Mouse (Mus musculus) forebrain, embryonic 15.5 days (tissue): ENCODE results near the gene Ptpn18. TPM values are rescaled to one million over a fixed set of nuclear protein-coding genes. Genes with fewer than 3 reads are reported as not detected.

ENCODE experiments used
- ATAC-seq: fragments of 200-750 bp; cut with Nextera tagmentation; replicated peaks from 2 replicates; pipeline ENCODE4 v1.8.0; 2017; ENCODE audit warnings: mild to moderate bottlenecking, moderate TSS enrichment, moderate library complexity
- H3K27ac ChIP-seq: fragments of 300-500 bp; sonication (generic); replicated peaks from 2 replicates; pipeline ENCODE4 v1.5.1; 2015; ENCODE audit warnings: mild to moderate bottlenecking, inconsistent platforms
- H3K27me3 ChIP-seq: fragments of 300-500 bp; sonication (generic); 2 replicates; pipeline ENCODE4 v1.6.1; 2015; ENCODE audit warnings: inconsistent platforms
- H3K36me3 ChIP-seq: fragments of 300-500 bp; sonication (generic); 2 replicates; pipeline ENCODE4 v1.6.1; 2015; ENCODE audit warnings: mild to moderate bottlenecking, inconsistent platforms
- H3K4me1 ChIP-seq: fragments of 300-500 bp; sonication (generic); 2 replicates; pipeline ENCODE4 v1.6.1; 2015; ENCODE audit warnings: inconsistent platforms
- H3K4me2 ChIP-seq: fragments of 300-500 bp; sonication (generic); replicated peaks from 2 replicates; pipeline ENCODE4 v1.6.1; 2015; ENCODE audit warnings: mild to moderate bottlenecking, inconsistent platforms
- H3K4me3 ChIP-seq: fragments of 300-500 bp; sonication (generic); 2 replicates; pipeline ENCODE4 v1.5.1; 2015; ENCODE audit warnings: mild to moderate bottlenecking, inconsistent platforms
- H3K9ac ChIP-seq: fragments of 300-500 bp; sonication (generic); replicated peaks from 2 replicates; pipeline ENCODE4 v1.6.1; 2015; ENCODE audit warnings: mild to moderate bottlenecking, inconsistent platforms
- H3K9me3 ChIP-seq: fragments of 300-500 bp; sonication (generic); 2 replicates; pipeline ENCODE4 v1.6.1; 2016; ENCODE audit warnings: inconsistent platforms
- WGBS: fragments of 180-500 bp; shearing (Covaris S2); methylation state at CpG from one replicate; pipeline ENCODE4 v1.1.7; 2015; ENCODE audit warnings: mixed read lengths; 5-methylcytosine and 5-hydroxymethylcytosine counted together
- microRNA-seq: library from miRNA; unstranded; fragments of <30 nt; microRNA quantifications from one replicate; pipeline ENCODE4, GENCODE M21; 2016
- polyA plus RNA-seq: library from polyadenylated mRNA; unstranded; fragments of >200 nt; fragmentation: Nextera tagmentation; extraction: Ambion mirVana; gene quantifications from 2 replicates; pipeline ENCODE4 v1.2.1, GENCODE M21; 2015

The Ptpn18 gene
- polyA plus RNA-seq, 1 experiment from 2014 or later, result 3.9 TPM

GRCm38 (mm10) chr1:34523647-34524046, 64.1 kb downstream of the Ptpn18 start:
- H3K4me2 ChIP-seq, result no peak overlapping the region
- WGBS, result 69% methylated on average over 3 of the region's 3 CpGs
- ATAC-seq, result no peak
- no peaks in the 10 kb centered on the region for H3K9me3 ChIP-seq
- H3K27ac ChIP-seq, result no peak overlapping the region
- no peak overlapping the region for H3K4me3 ChIP-seq
- no peaks in the 10 kb centered on the region for H3K27me3 ChIP-seq
- no peaks in the 10 kb centered on the region for H3K4me1 ChIP-seq
- no peaks in the 10 kb centered on the region for H3K36me3 ChIP-seq
- no peak overlapping the region for H3K9ac ChIP-seq

Small RNA genes within 50 kb of the gene (microRNA-seq; reads per million reads assigned to microRNA genes)
- gene Mir5103, result 2.0 reads per million

Other genes with a start within 250 kb of the Ptpn18 start
- gene Ccdc115, start 20.1 kb upstream of the Ptpn18 start, polyA plus RNA-seq, result 69.2 and 70.9 TPM in 2 replicates
- 62.1 and 66.7 TPM in 2 replicates for gene Imp4, start 19.9 kb upstream of the Ptpn18 start, polyA plus RNA-seq
- not detected in 2 replicates for gene Prss39, start 38.6 kb downstream of the Ptpn18 start, polyA plus RNA-seq
- gene Cfc1, start 75.9 kb downstream of the Ptpn18 start, polyA plus RNA-seq, result not detected in 2 replicates
- gene Prss40, start 101.2 kb downstream of the Ptpn18 start, polyA plus RNA-seq, result not detected in 2 replicates
- gene Amer3, start 119.9 kb downstream of the Ptpn18 start, polyA plus RNA-seq, result 24.0 and 24.2 TPM in 2 replicates